12 mouse cellular contexts compared by ENCODE assay signal in the genomic region with DNA sequence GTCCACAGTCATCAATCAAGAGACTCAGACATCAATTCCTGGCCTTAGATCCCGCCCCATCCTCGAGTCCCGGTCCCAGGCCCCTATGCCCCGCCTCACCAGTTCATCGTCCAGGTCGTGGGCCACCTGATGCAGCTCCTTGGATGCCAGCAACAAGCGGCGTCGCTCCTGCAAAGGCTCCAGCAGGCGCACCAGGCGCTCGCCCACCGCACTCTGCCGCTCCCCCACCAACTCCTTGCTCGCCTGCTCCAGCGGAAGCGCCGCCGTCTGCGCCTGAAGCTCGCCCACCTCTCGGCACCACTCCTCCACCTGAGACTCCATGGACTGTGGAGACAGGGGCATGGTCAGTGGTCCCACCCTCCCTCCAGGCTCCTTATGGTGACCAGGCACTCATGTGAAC. TPM values are rescaled to one million over a fixed set of nuclear protein-coding genes. Genes with fewer than 3 reads are reported as not detected.
DNase-seq lines count a peak whose midpoint lies in the region; ATAC-seq and TF ChIP-seq lines count a peak whose summit lies in the region.
"Had no signal": no experiment of that assay in that cellular context is flagged by ENCODE, and none has a peak within 500 bp of the region (broad histone marks: within the 10 kb centered on the region; RNA-seq: fewer than 3 reads in every experiment).

No protein-coding gene starts in this region.

- peak overlapping the region; percentile 32; the same call in 1 of the 2 replicates for H3K4me3 ChIP-seq in hindbrain, embryonic 10.5 days
- H3K4me3 ChIP-seq in hindbrain, postnatal 0 days (ENCODE audit: low read length) = no peak overlapping the region
- H3K4me3 ChIP-seq in midbrain, embryonic 13.5 days (replicated peaks) = no peak overlapping the region
- H3K4me3 ChIP-seq in midbrain, postnatal 0 days (ENCODE audit: low read depth, low read length) = no peak overlapping the region
- H3K4me3 ChIP-seq in forebrain, postnatal 0 days (ENCODE audit: low read depth, low read length) = no peak overlapping the region

- 2% methylated on average over 22 of the region's 22 CpGs for WGBS in hindbrain, embryonic 10.5 days
- WGBS in hindbrain, postnatal 0 days = 8% methylated on average over 21 of the region's 22 CpGs
- 2% methylated on average over 22 of the region's 22 CpGs for WGBS in midbrain, embryonic 13.5 days
- WGBS in midbrain, postnatal 0 days = 8% methylated on average over 22 of the region's 22 CpGs
- WGBS in forebrain, postnatal 0 days = 8% methylated on average over 22 of the region's 22 CpGs

- no peak overlapping the region for H3K9ac ChIP-seq in hindbrain, postnatal 0 days (replicated peaks; ENCODE audit: low read length)
- no peak overlapping the region for H3K9ac ChIP-seq in midbrain, embryonic 13.5 days (replicated peaks)
- no peak overlapping the region for H3K9ac ChIP-seq in midbrain, postnatal 0 days (replicated peaks; ENCODE audit: low read length, poor library complexity, severe bottlenecking)
- no peak overlapping the region for H3K9ac ChIP-seq in forebrain, postnatal 0 days

- H3K27ac ChIP-seq in hindbrain, embryonic 10.5 days = no peak overlapping the region
- no peak overlapping the region for H3K27ac ChIP-seq in hindbrain, postnatal 0 days
- no peak overlapping the region for H3K27ac ChIP-seq in midbrain, embryonic 13.5 days
- no peak overlapping the region for H3K27ac ChIP-seq in midbrain, postnatal 0 days (ENCODE audit: low read depth, low read length)
- H3K27ac ChIP-seq in forebrain, postnatal 0 days (ENCODE audit: low read depth, low read length) = no peak overlapping the region

- no peak for ATAC-seq in hindbrain, postnatal 0 days
- ATAC-seq in midbrain, embryonic 13.5 days = no peak
- no peak for ATAC-seq in midbrain, postnatal 0 days (ENCODE audit: low FRiP score)
- no peak for ATAC-seq in forebrain, postnatal 0 days
- ATAC-seq in inflammation-experienced regulatory T-cells, adult 6 months = no peak

- H3K36me3 ChIP-seq in hindbrain, embryonic 10.5 days = no peaks in the 10 kb centered on the region
- H3K36me3 ChIP-seq in hindbrain, postnatal 0 days (ENCODE audit: insufficient read depth, low read length) = peaks cover 15% of the 10 kb centered on the region; the same call in 1 of the 2 replicates
- no peaks in the 10 kb centered on the region for H3K36me3 ChIP-seq in midbrain, embryonic 13.5 days
- peaks cover 22% of the 10 kb centered on the region for H3K36me3 ChIP-seq in midbrain, postnatal 0 days (ENCODE audit: insufficient read depth, low read length)
- peaks cover 18% of the 10 kb centered on the region; the same call in 1 of the 2 replicates for H3K36me3 ChIP-seq in forebrain, postnatal 0 days (ENCODE audit: insufficient read depth)

- no peak for TF ChIP-seq CTCF in hindbrain, postnatal 0 days (IDR thresholded peaks at IDR 0.05; ENCODE audit: low read depth)
- TF ChIP-seq CTCF in midbrain, postnatal 0 days (IDR thresholded peaks at IDR 0.05) = no peak
- no peak for TF ChIP-seq CTCF in forebrain, postnatal 0 days (IDR thresholded peaks at IDR 0.05; ENCODE audit: low read depth)

- peaks cover 90% of the 10 kb centered on the region for H3K27me3 ChIP-seq in hindbrain, embryonic 10.5 days (ENCODE audit: insufficient read depth, poor library complexity, severe bottlenecking)
- peaks cover 51% of the 10 kb centered on the region for H3K27me3 ChIP-seq in hindbrain, postnatal 0 days (ENCODE audit: insufficient read depth, low read length)
- H3K27me3 ChIP-seq in midbrain, embryonic 13.5 days = peaks cover 86% of the 10 kb centered on the region
- peaks cover 56% of the 10 kb centered on the region for H3K27me3 ChIP-seq in midbrain, postnatal 0 days (ENCODE audit: insufficient read depth, low read length)
- peaks cover 55% of the 10 kb centered on the region for H3K27me3 ChIP-seq in forebrain, postnatal 0 days (ENCODE audit: insufficient read depth, low read length)

- DNase-seq in hindbrain, embryonic 10.5 days (ENCODE audit: low spot score) = no peak
- DNase-seq in hindbrain, postnatal 0 days (ENCODE audit: low spot score) = no peak
- DNase-seq in midbrain, postnatal 0 days (ENCODE audit: low spot score) = no peak
- no peak for DNase-seq in forebrain, postnatal 0 days
- peak; percentile 68 to 73 for DNase-seq in right cerebral cortex, postnatal 36 days (ENCODE audit: low spot score in 2 of 2)
- no peak for DNase-seq in gastrocnemius, adult 8-10 months (ENCODE audit: low spot score in 2 of 2)
- DNase-seq: lung, postnatal 4 days had no signal

- no peak overlapping the region for H3K4me2 ChIP-seq in hindbrain, postnatal 0 days (ENCODE audit: low read depth, low read length)
- H3K4me2 ChIP-seq in midbrain, embryonic 13.5 days (replicated peaks) = peak overlapping the region; percentile 25
- H3K4me2 ChIP-seq in midbrain, postnatal 0 days (ENCODE audit: low read depth, low read length, poor library complexity, severe bottlenecking) = no peak overlapping the region
- H3K4me2 ChIP-seq in forebrain, postnatal 0 days (ENCODE audit: low read depth) = peak overlapping the region; percentile 23; the same call in 1 of the 2 replicates

- H3K4me1 ChIP-seq in hindbrain, embryonic 10.5 days (replicated peaks) = peaks cover 12% of the 10 kb centered on the region
- no peaks in the 10 kb centered on the region for H3K4me1 ChIP-seq in hindbrain, postnatal 0 days (ENCODE audit: insufficient read depth, low read length)
- H3K4me1 ChIP-seq in midbrain, embryonic 13.5 days (replicated peaks) = peaks cover 8% of the 10 kb centered on the region
- no peaks in the 10 kb centered on the region for H3K4me1 ChIP-seq in midbrain, postnatal 0 days (ENCODE audit: insufficient read depth, low read length)
- H3K4me1 ChIP-seq in forebrain, postnatal 0 days (ENCODE audit: insufficient read depth) = no peaks in the 10 kb centered on the region

- peaks cover 6% of the 10 kb centered on the region for H3K9me3 ChIP-seq in hindbrain, embryonic 10.5 days
- H3K9me3 ChIP-seq in hindbrain, postnatal 0 days (ENCODE audit: low read length) = no peaks in the 10 kb centered on the region
- H3K9me3 ChIP-seq in midbrain, embryonic 13.5 days = 0 out of 2 replicates have a peak, but pooled peaks cover 2% of the 10 kb centered on the region
- no peaks in the 10 kb centered on the region for H3K9me3 ChIP-seq in midbrain, postnatal 0 days (ENCODE audit: low read length)
- H3K9me3 ChIP-seq in forebrain, postnatal 0 days (ENCODE audit: low read length) = 0 out of 2 replicates have a peak, but pooled peaks cover under 1% of the 10 kb centered on the region

RNA-seq across cellular contexts. Expression of a gene that starts 18.1 kb away (rescaled TPM):
- polyA plus RNA-seq in hindbrain, embryonic 10.5 days (2016; fragmentation: Nextera tagmentation; extraction: Ambion mirVana) = 0.50 TPM in 1 of 2 replicates, not detected in the other
- not detected in 2 replicates for total RNA-seq in hindbrain, postnatal 0 days (2014; rRNA removed)
- not detected in 2 replicates for polyA plus RNA-seq in hindbrain, postnatal 0 days (2015; fragmentation: Nextera tagmentation; extraction: Ambion mirVana)
- polyA plus RNA-seq in midbrain, embryonic 13.5 days (2015; fragmentation: Nextera tagmentation; extraction: Ambion mirVana) = 0.53 TPM in 1 of 2 replicates, not detected in the other
- total RNA-seq in midbrain, postnatal 0 days (2014; rRNA removed) = not detected in 2 replicates
- polyA plus RNA-seq in midbrain, postnatal 0 days (2015; fragmentation: Nextera tagmentation; extraction: Ambion mirVana) = not detected in 2 replicates
- not detected in 2 replicates for total RNA-seq in forebrain, postnatal 0 days (2014; rRNA removed)
- polyA plus RNA-seq in forebrain, postnatal 0 days (2015; fragmentation: Nextera tagmentation; extraction: Ambion mirVana) = not detected in 2 replicates
- polyA plus RNA-seq in inflammation-experienced regulatory T-cells, adult 6 months (2017; shearing (Covaris generic)) = 1 to 10 TPM in 1 of 3 experiments, not detected in 2; 4.0 TPM
- under 1 TPM in 1 of 4 experiments, not detected in 3; 0.53 TPM for total RNA-seq in gastrocnemius, adult 8-10 months (2022)
- total RNA-seq: liver, adult 2 months had no signal
- polyA plus RNA-seq: gonadal fat pad, adult 2 months; liver, adult 2 months; neural tube, embryonic 14.5 days had no signal

RNA-seq across cellular contexts. Expression of a gene that starts 19.5 kb away (rescaled TPM):
- 76.3 and 87.4 TPM in 2 replicates for polyA plus RNA-seq in hindbrain, embryonic 10.5 days (2016; fragmentation: Nextera tagmentation; extraction: Ambion mirVana)
- total RNA-seq in hindbrain, postnatal 0 days (2014; rRNA removed) = 27.0 and 31.2 TPM in 2 replicates
- polyA plus RNA-seq in hindbrain, postnatal 0 days (2015; fragmentation: Nextera tagmentation; extraction: Ambion mirVana) = 20.0 and 20.2 TPM in 2 replicates
- polyA plus RNA-seq in midbrain, embryonic 13.5 days (2015; fragmentation: Nextera tagmentation; extraction: Ambion mirVana) = 67.2 and 84.3 TPM in 2 replicates
- 36.3 and 42.7 TPM in 2 replicates for total RNA-seq in midbrain, postnatal 0 days (2014; rRNA removed)
- 24.1 and 25.1 TPM in 2 replicates for polyA plus RNA-seq in midbrain, postnatal 0 days (2015; fragmentation: Nextera tagmentation; extraction: Ambion mirVana)
- 30.2 and 35.6 TPM in 2 replicates for total RNA-seq in forebrain, postnatal 0 days (2014; rRNA removed)
- 31.8 and 33.1 TPM in 2 replicates for polyA plus RNA-seq in forebrain, postnatal 0 days (2015; fragmentation: Nextera tagmentation; extraction: Ambion mirVana)
- 10 to 100 TPM; 46.9 to 59.2 (median 50.1) TPM for polyA plus RNA-seq in inflammation-experienced regulatory T-cells, adult 6 months (2017; shearing (Covaris generic))
- 1 to 10 TPM; 1.8 to 3.9 (median 2.7) TPM for total RNA-seq in gastrocnemius, adult 8-10 months (2022)

RNA-seq across cellular contexts. Expression of a gene that starts 37.8 kb away (rescaled TPM):
- polyA plus RNA-seq in hindbrain, embryonic 10.5 days (2016; fragmentation: Nextera tagmentation; extraction: Ambion mirVana) = 5.8 and 7.5 TPM in 2 replicates
- total RNA-seq in hindbrain, postnatal 0 days (2014; rRNA removed) = 34.8 and 41.2 TPM in 2 replicates
- polyA plus RNA-seq in hindbrain, postnatal 0 days (2015; fragmentation: Nextera tagmentation; extraction: Ambion mirVana) = 10.5 and 10.6 TPM in 2 replicates
- 8.0 and 9.1 TPM in 2 replicates for polyA plus RNA-seq in midbrain, embryonic 13.5 days (2015; fragmentation: Nextera tagmentation; extraction: Ambion mirVana)
- total RNA-seq in midbrain, postnatal 0 days (2014; rRNA removed) = 25.3 and 44.3 TPM in 2 replicates
- polyA plus RNA-seq in midbrain, postnatal 0 days (2015; fragmentation: Nextera tagmentation; extraction: Ambion mirVana) = 13.6 and 16.0 TPM in 2 replicates
- 13.4 and 26.7 TPM in 2 replicates for total RNA-seq in forebrain, postnatal 0 days (2014; rRNA removed)
- 8.3 and 11.7 TPM in 2 replicates for polyA plus RNA-seq in forebrain, postnatal 0 days (2015; fragmentation: Nextera tagmentation; extraction: Ambion mirVana)
- polyA plus RNA-seq in inflammation-experienced regulatory T-cells, adult 6 months (2017; shearing (Covaris generic)) = 1 to 10 TPM in 1 of 3 experiments, under 1 TPM in 2; 0.45 to 1.2 (median 0.50) TPM
- total RNA-seq in gastrocnemius, adult 8-10 months (2022) = 10 to 100 TPM; 33.6 to 50.3 (median 43.1) TPM

Comparison
In these comparisons a context has a peak if more than half of its experiments do, and no peak if none do; other contexts are left out.
1. H3K4me2 ChIP-seq: peak in midbrain, embryonic 13.5 days (single experiment) and forebrain, postnatal 0 days (single experiment); none in hindbrain, postnatal 0 days (single experiment) and midbrain, postnatal 0 days (single experiment).
2. DNase-seq: peak in right cerebral cortex, postnatal 36 days (2 of 2); none in hindbrain, embryonic 10.5 days (single experiment), hindbrain, postnatal 0 days (single experiment), midbrain, postnatal 0 days (single experiment), forebrain, postnatal 0 days (single experiment) and gastrocnemius, adult 8-10 months (0 of 2).